Mouse (Mus musculus) ES-Bruce4 (cell line): Measurements from ENCODE around the gene 4632433K11Rik.

ENCODE experiments used
- CTCF ChIP-seq: IDR thresholded peaks from one replicate; pipeline ENCODE4 v1.8.1; 2011; ENCODE audit warnings: low read depth, low read length
- POLR2A ChIP-seq: IDR thresholded peaks from one replicate; pipeline ENCODE4 v1.8.1; 2011; ENCODE audit warnings: low read length; ENCODE audit not compliant: insufficient read depth

DNA sequence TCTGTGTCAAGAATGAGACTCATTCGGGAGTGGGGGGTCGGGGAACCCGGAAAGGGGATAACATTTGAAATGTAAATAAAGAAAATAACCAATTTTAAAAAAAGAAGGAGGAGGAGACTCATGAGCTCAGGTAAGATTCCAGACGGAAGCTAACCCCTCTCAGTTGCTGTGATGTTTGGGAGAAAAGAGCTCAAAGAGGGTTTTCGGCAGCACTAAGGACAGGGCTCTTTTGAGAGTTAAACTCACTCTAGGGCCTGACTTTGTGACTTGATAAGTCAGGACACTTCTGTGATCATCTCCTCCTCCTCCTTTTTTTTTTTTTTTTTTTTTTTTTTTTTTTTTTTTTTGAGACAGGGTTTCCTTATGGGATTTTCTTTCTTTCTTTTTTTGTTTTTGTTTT lies 5.0 kb downstream of the 4632433K11Rik start:
- TF ChIP-seq POLR2A: no peak
- no peak for TF ChIP-seq CTCF
